Mouse (Mus musculus) brown adipose tissue, adult 24 weeks (tissue): ENCODE data around the gene Pfkp. TPM values are rescaled to one million over a fixed set of nuclear protein-coding genes. Genes with fewer than 3 reads are reported as not detected.

ENCODE experiments used
- H3K27ac ChIP-seq: fragments of 200-500 bp; replicated peaks from 2 replicates; pipeline ENCODE4 v1.5.1; 2012; ENCODE audit warnings: low read depth, mild to moderate bottlenecking, low read length
- H3K4me1 ChIP-seq: fragments of 200-500 bp; 2 replicates; pipeline ENCODE4 v1.6.1; 2012; ENCODE audit warnings: low read length, mixed read lengths; ENCODE audit not compliant: control insufficient read depth, insufficient read depth, insufficient read length
- H3K4me3 ChIP-seq: fragments of 200-500 bp; 2 replicates; pipeline ENCODE4 v1.5.1; 2012; ENCODE audit warnings: low read depth, mild to moderate bottlenecking, low read length, moderate library complexity; ENCODE audit not compliant: insufficient read depth
- polyA plus RNA-seq: library from polyadenylated mRNA; stranded (reverse); fragments of >200 nt; gene quantifications from 2 replicates; pipeline ENCODE4 v1.2.4, GENCODE M21; 2012; ENCODE audit not compliant: missing spikeins, insufficient read depth, insufficient read length

Gene Pfkp
- polyA plus RNA-seq, 1 experiment = 146 TPM

- H3K4me3 ChIP-seq = no peak overlapping the region
- H3K27ac ChIP-seq = no peak overlapping the region
- H3K4me1 ChIP-seq = peaks cover 8% of the 10 kb centered on the region
These were observed 4.6 kb downstream of the Pfkp start for GRCm38 (mm10) chr13:6643968-6644367.

GRCm38 (mm10) chr13:6643026-6643425 lies 5.6 kb downstream of the Pfkp start:
- Histone ChIP-seq H3K4me3 (no peak overlapping the region), H3K27ac (no peak overlapping the region), H3K4me1 (peaks cover 14% of the 10 kb centered on the region)

DNA sequence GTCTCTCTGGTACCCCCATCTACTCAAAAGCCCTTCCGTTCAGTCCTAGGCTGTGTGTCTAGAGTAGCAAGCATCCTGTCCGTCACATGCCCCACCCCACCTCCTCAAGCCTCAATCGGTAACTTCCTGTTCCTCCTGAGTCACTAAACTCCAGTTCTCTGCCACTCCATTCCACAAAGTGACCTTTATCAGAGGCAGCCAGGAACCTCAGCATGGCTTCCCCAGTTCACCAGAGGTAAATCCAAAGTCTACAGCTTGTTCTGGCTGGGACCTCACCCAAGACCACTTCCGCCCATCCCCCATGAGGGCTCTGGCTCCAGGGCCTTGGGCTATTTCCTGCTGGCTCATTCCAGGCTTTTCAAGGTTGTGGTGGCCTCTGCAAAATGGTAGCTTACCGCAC lies 6.1 kb downstream of the Pfkp start:
- H3K27ac ChIP-seq = peak overlapping the region; percentile 58
- peaks cover 14% of the 10 kb centered on the region for H3K4me1 ChIP-seq
- H3K4me3 ChIP-seq = no peak overlapping the region

DNA sequence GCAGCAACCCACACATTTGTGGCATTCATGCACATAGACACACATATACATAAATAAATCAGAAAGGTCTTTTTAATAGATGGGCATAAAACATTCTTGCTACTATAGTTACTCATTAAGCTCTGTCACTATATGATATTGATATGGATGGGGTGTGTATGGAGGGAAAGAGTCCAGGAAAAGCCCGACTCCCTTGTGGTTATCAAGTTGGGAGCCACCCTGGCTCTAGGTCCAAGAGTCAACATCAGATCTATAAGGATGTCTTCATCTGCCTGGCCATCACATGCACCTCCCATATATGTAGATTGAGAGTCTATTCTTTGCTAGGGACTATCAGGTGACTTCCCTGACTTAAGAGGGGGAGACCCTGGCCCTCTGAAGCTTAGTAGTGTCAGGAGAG lies 7.1 kb downstream of the Pfkp start:
- Histone ChIP-seq H3K4me1 (peaks cover 14% of the 10 kb centered on the region), H3K27ac (no peak overlapping the region), H3K4me3 (no peak overlapping the region)

- no peak overlapping the region for H3K4me3 ChIP-seq
- H3K4me1 ChIP-seq = peaks cover 22% of the 10 kb centered on the region
- H3K27ac ChIP-seq = no peak overlapping the region
These were observed 9.0 kb downstream of the Pfkp start for GRCm38 (mm10) chr13:6639507-6640030.

- Histone ChIP-seq H3K4me1 (peaks cover 22% of the 10 kb centered on the region), H3K4me3 (no peak overlapping the region), H3K27ac (peak overlapping the region; percentile 56)
These were observed 9.6 kb downstream of the Pfkp start for GRCm38 (mm10) chr13:6638976-6639375.

- Histone ChIP-seq H3K4me1 (peaks cover 24% of the 10 kb centered on the region), H3K4me3 (no peak overlapping the region), H3K27ac (peak overlapping the region; percentile 56; the same call in 1 of the 2 replicates)
These were observed 10.2 kb downstream of the Pfkp start for GRCm38 (mm10) chr13:6638425-6638824.

GRCm38 (mm10) chr13:6637534-6638124 lies 10.9 kb downstream of the Pfkp start:
- Histone ChIP-seq H3K27ac (no peak overlapping the region), H3K4me3 (no peak overlapping the region), H3K4me1 (peaks cover 22% of the 10 kb centered on the region)

GRCm38 (mm10) chr13:6636976-6637375 lies 11.6 kb downstream of the Pfkp start:
- Histone ChIP-seq H3K27ac (peak overlapping the region; percentile 0; the same call in 1 of the 2 replicates), H3K4me1 (peaks cover 25% of the 10 kb centered on the region), H3K4me3 (no peak overlapping the region)

- no peak overlapping the region for H3K4me3 ChIP-seq
- H3K4me1 ChIP-seq = peaks cover 25% of the 10 kb centered on the region
- H3K27ac ChIP-seq = peak overlapping the region; percentile 63
These were observed 12.1 kb downstream of the Pfkp start for GRCm38 (mm10) chr13:6636520-6636919.

DNA sequence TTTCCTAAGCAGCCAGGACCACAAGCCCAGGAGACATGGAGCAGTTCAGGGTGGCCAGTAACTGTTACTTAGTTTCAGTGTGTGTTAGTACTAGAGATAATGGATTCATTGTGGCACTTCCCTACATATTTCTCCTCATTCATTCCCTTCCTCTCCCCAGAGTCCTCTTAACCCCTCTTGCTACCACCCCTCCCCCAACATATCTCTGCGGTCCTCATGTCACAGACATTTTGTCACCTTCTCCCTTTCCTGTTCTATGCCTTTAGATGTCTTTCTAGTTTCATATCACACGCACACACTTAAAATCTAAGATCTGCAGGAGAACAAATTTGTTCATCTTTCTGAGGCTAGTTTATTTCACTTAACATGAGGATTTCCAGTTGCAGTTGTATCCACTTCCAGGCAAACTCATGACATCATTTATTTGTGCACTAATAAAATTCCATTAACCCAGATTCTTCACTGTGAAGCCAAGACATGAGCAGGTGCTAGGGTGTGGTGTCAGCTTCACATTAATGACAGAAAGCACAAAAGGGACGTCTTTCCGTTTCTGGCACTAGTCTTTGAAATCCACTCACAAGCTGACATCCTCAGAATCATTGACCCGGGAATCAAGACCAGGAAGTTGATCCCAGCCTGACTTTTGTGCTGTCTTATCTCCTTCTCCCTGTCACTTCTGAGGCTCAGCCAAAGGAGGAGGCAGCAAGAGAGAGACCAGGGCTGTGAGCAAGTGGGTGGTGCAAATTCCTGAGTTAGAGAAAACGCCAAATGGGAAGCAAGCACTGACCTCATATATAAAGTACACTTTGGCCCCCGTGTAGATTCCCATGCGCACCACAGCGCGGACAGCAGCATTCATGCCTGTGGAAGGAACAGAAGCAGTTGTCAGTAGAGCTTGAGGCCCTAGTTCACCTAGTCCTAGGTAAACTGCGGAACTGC lies 13.2 kb downstream of the Pfkp start:
- Histone ChIP-seq H3K4me1 (peaks cover 25% of the 10 kb centered on the region), H3K4me3 (no peak overlapping the region), H3K27ac (peak overlapping the region; percentile 63)

GRCm38 (mm10) chr13:6634063-6634462 lies 14.5 kb downstream of the Pfkp start:
- Histone ChIP-seq H3K27ac (0 out of 2 replicates have a peak overlapping the region, but pooled peaks have one; percentile 8), H3K4me3 (no peak overlapping the region), H3K4me1 (peaks cover 29% of the 10 kb centered on the region)

DNA sequence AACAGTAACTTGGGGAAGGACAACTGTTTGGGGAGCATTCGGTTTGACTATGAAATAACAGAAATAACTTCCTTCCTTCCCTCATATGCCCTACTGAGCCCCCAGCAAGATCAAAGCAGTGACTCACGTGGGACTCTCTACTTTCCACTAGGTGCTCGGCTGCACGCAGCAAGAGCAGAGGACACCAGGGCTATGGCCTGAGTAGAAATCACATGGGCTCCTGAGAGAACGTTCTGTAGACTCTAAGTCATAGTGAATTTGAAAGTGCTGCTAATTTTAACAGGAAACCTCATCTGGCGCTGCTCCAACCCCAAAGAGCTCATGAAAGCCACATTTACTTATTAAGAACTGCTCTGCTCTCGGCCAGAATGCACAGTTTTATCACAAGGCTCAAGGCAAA lies 15.1 kb downstream of the Pfkp start:
- no peak overlapping the region for H3K4me3 ChIP-seq
- peaks cover 27% of the 10 kb centered on the region for H3K4me1 ChIP-seq
- peak overlapping the region; percentile 23 for H3K27ac ChIP-seq

GRCm38 (mm10) chr13:6632935-6633334 lies 15.6 kb downstream of the Pfkp start:
- H3K4me1 ChIP-seq = peaks cover 24% of the 10 kb centered on the region
- peak overlapping the region; percentile 23; the same call in 1 of the 2 replicates for H3K27ac ChIP-seq
- no peak overlapping the region for H3K4me3 ChIP-seq

- H3K27ac ChIP-seq = peak overlapping the region; percentile 47
- H3K4me3 ChIP-seq = no peak overlapping the region
- peaks cover 24% of the 10 kb centered on the region for H3K4me1 ChIP-seq
These were observed 16.1 kb downstream of the Pfkp start for GRCm38 (mm10) chr13:6632513-6632912.
